Mouse (Mus musculus) stomach, postnatal 0 days (tissue): ENCODE measurements around the gene Sirt1. TPM values are rescaled to one million over a fixed set of nuclear protein-coding genes. Genes with fewer than 3 reads are reported as not detected.

Experiments
- ATAC-seq: fragments of 200-750 bp; cut with Nextera tagmentation; 2 replicates; pipeline ENCODE4 v1.8.0; 2017; ENCODE audit not compliant: low FRiP score, low TSS enrichment
- DNase-seq: peaks from one replicate; pipeline ENCODE4 v3.0.0-alpha.2; 2016; ENCODE audit warnings: low spot score
- H3K27ac ChIP-seq: fragments of 300-500 bp; sonication (generic); replicated peaks from 2 replicates; pipeline ENCODE4 v1.5.1; 2014; ENCODE audit warnings: mild to moderate bottlenecking, control low read depth
- H3K27me3 ChIP-seq: fragments of 300-500 bp; sonication (generic); 2 replicates; pipeline ENCODE4 v1.6.1; 2014; ENCODE audit warnings: low read length; ENCODE audit not compliant: control insufficient read depth, insufficient read depth
- H3K36me3 ChIP-seq: fragments of 300-500 bp; sonication (generic); 2 replicates; pipeline ENCODE4 v1.6.1; 2014; ENCODE audit warnings: low read length, mixed read lengths; ENCODE audit not compliant: control insufficient read depth, insufficient read depth
- H3K4me1 ChIP-seq: fragments of 300-500 bp; sonication (generic); replicated peaks from 2 replicates; pipeline ENCODE4 v1.6.1; 2014; ENCODE audit warnings: antibody characterized with exemption; ENCODE audit not compliant: control insufficient read depth, insufficient read depth
- H3K4me2 ChIP-seq: fragments of 300-500 bp; sonication (generic); replicated peaks from 2 replicates; pipeline ENCODE4 v1.6.1; 2014; ENCODE audit warnings: low read depth, mild to moderate bottlenecking, control low read depth, moderate library complexity
- H3K4me3 ChIP-seq: fragments of 300-500 bp; sonication (generic); 2 replicates; pipeline ENCODE4 v1.5.1; 2014; ENCODE audit warnings: low read depth, low read length, control low read depth
- H3K9ac ChIP-seq: fragments of 300-500 bp; sonication (generic); 2 replicates; pipeline ENCODE4 v1.6.1; 2014; ENCODE audit warnings: mild to moderate bottlenecking, low read length, control low read depth, mixed read lengths
- H3K9me3 ChIP-seq: fragments of 300-500 bp; sonication (generic); 2 replicates; pipeline ENCODE4 v1.6.1; 2016; ENCODE audit warnings: low read length; ENCODE audit not compliant: control insufficient read depth
- CTCF ChIP-seq: IDR thresholded peaks from 2 replicates; pipeline ENCODE4 v1.5.1; 2016; ENCODE audit warnings: antibody characterized with exemption, low read depth, mild to moderate bottlenecking, moderate library complexity
- EP300 ChIP-seq: optimal IDR thresholded peaks from 2 replicates; pipeline ENCODE3; 2016; ENCODE audit warnings: antibody characterized with exemption
- WGBS: fragments of 180-500 bp; shearing (Covaris S2); extraction: QIAGEN DNeasy Blood & Tissue Kit; methylation state at CpG from one replicate; pipeline ENCODE4 v1.1.7; 2014; 5-methylcytosine and 5-hydroxymethylcytosine counted together
- polyA plus RNA-seq: library from polyadenylated mRNA; unstranded; fragments of >200 nt; fragmentation: Nextera tagmentation; extraction: Ambion mirVana; gene quantifications from 2 replicates; pipeline ENCODE4 v1.2.1, GENCODE M21; 2015

Sirt1 gene
- polyA plus RNA-seq, 1 experiment from 2014 or later: 2.9 TPM

DNA sequence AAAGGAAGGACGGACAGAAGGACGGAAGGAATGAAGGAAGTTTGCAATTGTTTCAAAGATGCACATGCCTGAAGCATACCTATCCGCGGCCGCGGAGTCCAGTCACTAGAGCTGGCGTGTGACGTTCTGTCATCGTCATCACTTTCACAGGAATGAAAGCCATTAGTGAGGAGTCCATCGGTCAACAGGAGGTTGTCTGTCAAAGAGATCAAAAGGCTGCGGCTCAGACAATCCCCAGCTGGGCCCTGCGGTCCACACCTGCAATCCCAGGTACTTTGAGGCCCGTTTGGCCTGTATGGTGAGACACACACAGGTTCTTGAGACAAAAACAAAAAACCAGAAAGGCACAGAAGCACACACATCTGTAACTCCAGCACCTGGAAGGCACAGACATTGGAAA is 44.6 kb downstream of the Sirt1 start:
- Histone ChIP-seq H3K4me3 (0 out of 2 replicates have a peak overlapping the region, but pooled peaks have one; percentile 12), H3K27ac (no peak overlapping the region), H3K9me3 (no peaks in the 10 kb centered on the region), H3K36me3 (peaks cover 4% of the 10 kb centered on the region; the same call in 1 of the 2 replicates), H3K27me3 (no peaks in the 10 kb centered on the region), H3K4me2 (peak overlapping the region; percentile 81), H3K9ac (no peak overlapping the region; the same call in 1 of the 2 replicates), H3K4me1 (peaks cover 12% of the 10 kb centered on the region)
- TF ChIP-seq CTCF (no peak), EP300 (no peak)
- DNase-seq: no peak
- 60% methylated on average over 13 of the region's 13 CpGs for WGBS
- no peak for ATAC-seq

- TF ChIP-seq CTCF: no peak
- no peak for TF ChIP-seq EP300
- no peak overlapping the region for H3K4me3 ChIP-seq
- DNase-seq (no peak), ATAC-seq (no peak)
- H3K36me3 ChIP-seq: peaks cover 16% of the 10 kb centered on the region
- H3K9ac ChIP-seq: no peak overlapping the region
- H3K4me2 ChIP-seq: no peak overlapping the region
- WGBS: 95% methylated on average over 1 of the region's 1 CpGs
- no peaks in the 10 kb centered on the region for H3K9me3 ChIP-seq
- no peaks in the 10 kb centered on the region for H3K4me1 ChIP-seq
- H3K27ac ChIP-seq: no peak overlapping the region
- H3K27me3 ChIP-seq: no peaks in the 10 kb centered on the region
Measured at GRCm38 (mm10) chr10:63327091-63327490, 54.4 kb downstream of the Sirt1 start.

DNA sequence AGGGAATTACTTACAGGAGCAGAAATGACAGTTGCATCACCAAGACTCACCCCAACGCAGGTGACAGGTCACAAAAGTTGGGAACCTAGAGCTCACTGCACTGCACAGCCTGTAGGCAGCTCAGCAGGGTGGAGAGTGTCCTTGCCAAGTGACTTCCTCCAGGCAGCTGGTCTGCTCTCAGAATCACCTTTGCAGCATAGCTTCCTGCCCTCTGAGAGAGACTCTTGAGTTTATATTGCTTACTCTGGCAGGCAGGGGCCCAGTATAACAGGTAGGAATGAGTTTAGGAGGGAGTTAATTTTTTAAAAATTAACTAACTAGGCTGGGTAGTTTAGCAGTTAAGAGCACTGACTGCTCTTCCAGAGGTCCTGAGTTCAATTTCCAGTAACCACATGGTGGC is 67.8 kb downstream of the Sirt1 start:
- Histone ChIP-seq H3K27me3 (no peaks in the 10 kb centered on the region), H3K4me2 (no peak overlapping the region), H3K36me3 (peaks cover 16% of the 10 kb centered on the region; the same call in 1 of the 2 replicates), H3K9ac (no peak overlapping the region), H3K9me3 (no peaks in the 10 kb centered on the region), H3K4me3 (no peak overlapping the region), H3K4me1 (no peaks in the 10 kb centered on the region), H3K27ac (no peak overlapping the region)
- TF ChIP-seq EP300: no peak
- no peak for TF ChIP-seq CTCF
- 81% methylated on average over 1 of the region's 1 CpGs for WGBS
- no peak for DNase-seq
- no peak for ATAC-seq

GRCm38 (mm10) chr10:63308582-63309366 is 72.7 kb downstream of the Sirt1 start:
- DNase-seq: peak; percentile 86
- no peaks in the 10 kb centered on the region for H3K4me1 ChIP-seq
- WGBS: 41% methylated on average over 10 of the region's 10 CpGs
- no peak overlapping the region for H3K27ac ChIP-seq
- no peaks in the 10 kb centered on the region for H3K9me3 ChIP-seq
- no peak for TF ChIP-seq EP300
- peak; percentile 85 for TF ChIP-seq CTCF
- peaks cover 17% of the 10 kb centered on the region; the same call in 1 of the 2 replicates for H3K36me3 ChIP-seq
- H3K27me3 ChIP-seq: no peaks in the 10 kb centered on the region
- H3K4me3 ChIP-seq: no peak overlapping the region
- ATAC-seq: peak; percentile 82
- no peak overlapping the region for H3K9ac ChIP-seq
- H3K4me2 ChIP-seq: no peak overlapping the region

DNA sequence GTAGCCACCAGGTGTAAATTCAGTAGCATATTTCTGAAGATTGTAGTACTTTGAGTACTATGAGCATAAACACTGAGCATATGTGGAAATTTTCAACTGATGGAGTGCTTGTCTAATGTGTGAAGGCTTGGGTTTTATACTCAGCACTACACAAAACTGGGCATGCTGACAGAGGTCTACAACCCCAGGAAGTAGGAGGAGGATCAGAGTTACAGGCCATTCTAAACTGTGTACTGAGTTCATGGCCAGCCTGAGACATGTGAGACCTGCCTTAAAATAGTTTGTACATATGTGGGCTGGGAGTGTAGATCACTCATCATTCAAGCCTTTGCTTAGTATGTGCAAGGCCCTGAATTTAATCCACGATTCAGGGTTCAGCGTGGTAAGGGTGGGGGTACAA is 79.1 kb downstream of the Sirt1 start:
- ATAC-seq (no peak), DNase-seq (no peak)
- Histone ChIP-seq H3K9me3 (no peaks in the 10 kb centered on the region), H3K4me2 (no peak overlapping the region), H3K9ac (no peak overlapping the region), H3K27ac (no peak overlapping the region), H3K27me3 (no peaks in the 10 kb centered on the region), H3K4me1 (no peaks in the 10 kb centered on the region), H3K36me3 (peaks cover 11% of the 10 kb centered on the region; the same call in 1 of the 2 replicates), H3K4me3 (no peak overlapping the region)
- TF ChIP-seq CTCF: no peak
- TF ChIP-seq EP300: no peak
- WGBS: 87% methylated on average over 2 of the region's 2 CpGs

GRCm38 (mm10) chr10:63282846-63283245 is 98.7 kb downstream of the Sirt1 start:
- H3K9me3 ChIP-seq: no peaks in the 10 kb centered on the region
- 93% methylated on average over 7 of the region's 7 CpGs for WGBS
- no peak overlapping the region for H3K9ac ChIP-seq
- no peak overlapping the region for H3K27ac ChIP-seq
- no peak overlapping the region for H3K4me2 ChIP-seq
- no peak for TF ChIP-seq CTCF
- no peak for TF ChIP-seq EP300
- no peak for DNase-seq
- H3K27me3 ChIP-seq: no peaks in the 10 kb centered on the region
- H3K4me3 ChIP-seq: no peak overlapping the region
- H3K36me3 ChIP-seq: peaks cover 23% of the 10 kb centered on the region
- no peak for ATAC-seq
- no peaks in the 10 kb centered on the region for H3K4me1 ChIP-seq
